Mouse (Mus musculus): Measurements from ENCODE around the gene Rora. TPM values are rescaled to one million over a fixed set of nuclear protein-coding genes. Genes with fewer than 3 reads are reported as not detected.

Rora gene
- total RNA-seq, 2 experiments from 2014 or later, result 54.8 to 56.1 TPM

DNA sequence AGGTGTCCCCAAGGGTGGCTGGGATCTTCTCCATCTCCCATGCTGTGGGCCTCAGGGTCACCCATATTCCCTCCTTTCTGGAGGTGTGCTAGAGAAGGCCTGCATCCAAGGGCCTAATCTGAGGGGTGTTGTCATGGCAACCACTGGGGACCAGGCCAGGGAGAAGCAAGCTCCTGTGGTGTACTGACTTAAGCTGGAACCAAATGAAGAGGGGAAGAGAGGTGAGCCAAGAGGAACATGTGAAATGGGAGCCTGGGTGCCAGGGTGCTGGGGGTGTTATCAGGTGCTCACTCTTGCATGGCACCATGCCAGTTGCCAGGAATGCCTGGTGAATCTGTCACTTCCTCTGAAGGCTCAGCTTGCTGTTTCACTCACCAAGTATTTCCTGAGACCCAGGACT is 166.9 kb downstream of the Rora start:
- DNase-seq, result no peak

DNA sequence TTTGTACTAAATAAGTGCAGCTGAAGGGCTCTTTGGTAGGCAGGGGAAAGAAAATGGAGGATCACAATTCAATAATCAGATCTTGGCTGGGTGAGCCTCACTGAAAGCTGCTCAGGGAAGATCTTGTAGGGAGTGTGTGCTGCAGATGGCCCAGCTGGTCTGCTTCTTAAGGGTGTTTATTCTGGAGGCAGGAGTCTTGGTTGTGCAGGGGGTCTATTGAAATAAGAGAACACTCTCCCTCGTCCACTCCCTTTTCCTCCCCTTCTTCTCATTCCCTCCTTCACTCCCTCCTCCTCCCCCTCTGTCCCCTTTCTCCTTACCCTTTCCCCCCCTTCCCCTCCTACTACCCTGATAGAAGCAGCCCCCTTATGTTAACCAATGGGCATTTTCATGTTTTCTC is 167.8 kb downstream of the Rora start:
- no peak for DNase-seq

DNA sequence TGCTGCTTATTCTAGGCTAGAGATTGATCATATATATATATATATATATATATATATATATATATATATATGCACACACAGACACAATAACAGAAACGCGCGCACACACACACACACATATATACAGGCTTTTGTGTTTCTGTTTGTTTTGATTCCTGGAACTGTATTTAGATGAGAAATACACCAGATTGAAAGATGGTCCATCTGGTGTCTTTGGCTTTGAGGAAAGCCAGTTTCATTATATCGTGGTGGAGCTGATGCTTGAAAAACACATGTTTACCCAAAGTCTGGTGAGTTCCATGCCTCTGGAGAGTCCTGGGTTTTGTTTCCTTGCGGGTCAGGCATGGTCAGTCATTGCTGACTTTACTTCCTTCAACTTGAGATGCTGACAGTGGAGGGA is 169.7 kb downstream of the Rora start:
- no peak for DNase-seq

GRCm38 (mm10) chr9:68825107-68825506 is 171.5 kb downstream of the Rora start:
- DNase-seq, result no peak

DNA sequence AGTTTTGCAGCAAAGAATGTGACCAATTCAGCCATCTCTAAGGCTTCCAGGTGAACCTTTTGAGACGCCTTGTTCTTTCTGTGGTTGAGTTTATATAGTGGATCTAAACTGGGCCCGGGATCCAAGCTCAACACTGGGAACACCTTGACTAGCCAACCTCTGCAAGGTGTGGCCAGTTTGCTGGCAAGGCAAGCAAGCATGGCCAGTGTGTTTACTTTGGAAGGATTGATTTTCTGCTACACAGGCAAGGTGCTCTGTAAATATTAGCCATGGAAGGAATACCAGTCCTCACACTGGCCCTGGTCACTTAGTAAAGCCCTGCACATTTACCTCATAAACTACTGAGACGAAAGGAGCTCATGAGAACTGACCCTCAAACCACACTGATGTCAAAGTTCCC is 172.3 kb downstream of the Rora start:
- no peak for DNase-seq

DNA sequence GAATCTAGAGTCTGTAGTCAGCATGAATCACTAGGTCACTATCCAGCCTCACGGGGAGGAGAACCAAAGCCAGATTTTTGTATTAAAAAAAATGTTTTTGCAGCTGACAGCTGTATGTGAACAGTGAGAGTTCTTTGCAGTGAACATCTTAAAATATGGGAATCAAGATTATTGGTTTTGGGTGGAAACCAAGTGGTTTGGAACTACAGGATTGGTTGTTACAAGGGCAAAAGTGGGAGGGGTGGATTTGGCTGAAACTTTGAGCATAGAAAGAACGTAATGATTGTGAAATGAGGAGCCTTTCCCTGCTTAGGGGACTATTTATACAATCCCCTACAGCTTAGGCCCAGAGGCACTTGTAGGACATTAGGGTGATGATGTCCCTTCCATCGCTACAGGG is 173.9 kb downstream of the Rora start:
- no peak for DNase-seq

- no peak for DNase-seq
These were observed 176.3 kb downstream of the Rora start for GRCm38 (mm10) chr9:68829903-68830302.

DNA sequence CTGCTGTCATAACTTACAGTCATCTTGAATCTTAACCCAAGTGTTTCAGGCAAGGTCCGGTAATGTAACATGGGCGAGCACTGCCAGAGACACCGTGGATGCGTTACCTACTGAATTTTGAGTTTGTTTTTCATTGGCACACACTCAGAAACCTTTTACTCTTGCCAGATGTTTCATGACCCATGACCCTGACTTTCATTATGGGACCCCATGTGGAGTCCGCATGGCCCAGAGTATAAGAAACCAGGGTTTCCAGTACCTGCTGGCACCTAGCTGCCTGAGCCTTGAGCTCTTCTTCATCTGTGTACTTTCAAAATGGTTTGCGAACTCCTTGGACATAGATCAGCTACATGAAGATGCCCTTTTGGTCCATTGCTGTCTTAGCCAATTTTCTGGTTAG is 179.7 kb downstream of the Rora start:
- DNase-seq, result no peak

DNA sequence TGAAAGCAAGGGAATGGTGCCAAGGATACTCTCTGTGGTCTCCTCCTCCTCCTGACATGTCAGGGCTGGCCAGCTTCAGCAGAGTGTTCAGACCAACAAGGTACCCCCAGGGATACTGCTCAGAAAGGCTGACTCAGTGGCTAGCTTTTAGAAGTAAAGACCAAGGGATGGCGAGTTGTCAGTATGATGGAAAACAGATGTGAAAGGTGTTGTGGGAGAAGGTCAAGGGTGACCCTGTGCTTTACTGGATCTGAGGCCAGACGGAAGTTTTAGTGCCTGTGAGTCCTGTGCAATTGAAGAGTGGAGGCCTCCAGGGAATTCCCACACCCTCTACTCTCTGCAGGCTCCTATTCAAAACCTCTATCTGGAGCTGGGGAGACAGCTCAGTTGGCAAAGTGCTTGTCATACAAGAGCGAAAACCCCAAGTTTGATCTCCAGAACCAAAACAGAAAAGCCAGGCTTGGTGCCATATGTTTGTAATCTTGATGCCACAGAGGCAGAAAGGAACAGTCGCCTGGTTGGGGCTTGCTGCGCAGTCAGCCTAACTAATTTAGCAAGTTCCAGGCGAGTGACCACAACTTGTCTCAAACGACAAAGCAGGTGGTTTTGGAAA is 181.6 kb downstream of the Rora start:
- DNase-seq, result no peak

- peak; percentile 39 for DNase-seq
These were observed 188.7 kb downstream of the Rora start for GRCm38 (mm10) chr9:68842134-68842892.

DNA sequence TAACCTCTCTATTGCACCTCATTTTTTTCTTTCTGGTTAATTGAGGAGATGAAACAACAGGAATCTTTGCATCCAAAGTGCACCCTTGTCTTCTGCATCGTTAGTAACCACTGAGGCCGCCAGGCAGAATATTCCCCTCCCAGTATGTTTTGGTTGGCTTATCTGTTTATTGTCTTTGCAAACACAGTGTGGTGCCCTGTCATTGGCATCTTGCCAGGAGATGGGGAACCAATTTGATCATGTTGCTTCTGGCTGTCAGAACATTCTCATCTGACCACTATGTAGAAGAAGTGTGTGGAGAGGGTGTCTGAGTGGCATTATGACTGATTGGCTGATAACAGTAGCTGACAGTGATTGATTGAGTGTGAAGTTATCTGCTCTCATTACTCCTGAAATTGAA is 192.0 kb downstream of the Rora start:
- no peak for DNase-seq

- no peak for DNase-seq
These were observed 196.7 kb downstream of the Rora start for GRCm38 (mm10) chr9:68850321-68850720.

GRCm38 (mm10) chr9:68852201-68852600 is 198.6 kb downstream of the Rora start:
- no peak for DNase-seq

DNA sequence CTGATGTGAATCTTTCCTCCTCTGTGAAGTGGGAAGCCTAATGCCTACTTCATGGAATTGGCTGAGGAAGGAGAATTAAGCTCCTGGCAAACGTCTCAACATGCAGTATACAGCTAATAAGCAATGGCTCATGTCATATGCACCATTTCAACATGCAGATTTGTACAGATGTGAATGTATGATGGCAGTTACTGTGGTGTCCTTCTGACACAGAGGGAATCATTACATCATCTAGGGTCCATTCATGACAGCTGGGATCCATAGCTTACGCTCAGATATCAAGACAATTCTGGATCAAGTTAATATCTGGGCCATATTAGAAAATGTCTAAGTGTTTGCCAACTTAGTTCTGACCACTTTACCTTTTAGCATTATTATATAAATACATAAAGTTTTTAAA is 199.3 kb downstream of the Rora start:
- no peak for DNase-seq

- no peak for DNase-seq
These were observed 205.9 kb downstream of the Rora start for GRCm38 (mm10) chr9:68859500-68859899.

GRCm38 (mm10) chr9:68866317-68866716 is 212.7 kb downstream of the Rora start:
- DNase-seq, result no peak

DNA sequence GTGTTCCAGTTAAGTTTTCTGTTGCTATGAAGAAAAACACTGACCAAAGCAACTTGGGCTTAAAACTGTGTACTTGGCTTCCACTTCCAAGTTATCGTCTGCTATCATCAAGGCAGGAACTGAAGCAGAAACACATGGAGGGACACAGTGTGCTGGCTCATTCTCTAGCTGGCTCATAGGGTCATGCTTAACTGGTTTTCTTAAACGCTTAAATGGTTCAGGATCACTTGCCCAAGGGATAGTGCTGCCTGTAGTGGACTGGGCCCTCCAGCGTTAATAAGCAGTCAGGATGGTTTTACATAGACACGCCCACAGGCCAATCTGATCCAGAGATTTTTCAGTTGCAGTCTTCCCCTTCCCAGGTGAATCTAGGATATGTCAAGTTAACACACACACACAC is 220.3 kb downstream of the Rora start:
- no peak for DNase-seq

- DNase-seq, result no peak
These were observed 221.0 kb downstream of the Rora start for GRCm38 (mm10) chr9:68874544-68874943.

DNA sequence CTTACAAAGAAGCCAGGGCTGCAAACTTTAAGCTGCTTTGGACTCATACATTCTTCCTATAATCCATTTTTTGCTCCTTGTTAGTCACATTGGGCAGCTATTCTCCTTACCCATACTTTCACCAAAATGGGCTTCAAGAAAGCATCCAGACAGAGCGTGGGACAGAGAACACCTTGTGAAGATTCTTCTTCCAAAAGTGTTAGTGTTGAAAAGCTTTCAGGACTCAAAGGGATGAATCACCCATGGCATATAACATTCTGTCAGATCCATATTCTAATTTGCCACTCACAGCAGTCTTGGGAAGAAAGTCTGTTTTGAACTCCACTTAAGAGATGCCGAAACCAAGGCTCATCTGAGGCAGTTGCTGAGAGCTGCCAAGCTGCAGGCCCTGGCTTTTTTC is 222.2 kb downstream of the Rora start:
- no peak for DNase-seq

DNA sequence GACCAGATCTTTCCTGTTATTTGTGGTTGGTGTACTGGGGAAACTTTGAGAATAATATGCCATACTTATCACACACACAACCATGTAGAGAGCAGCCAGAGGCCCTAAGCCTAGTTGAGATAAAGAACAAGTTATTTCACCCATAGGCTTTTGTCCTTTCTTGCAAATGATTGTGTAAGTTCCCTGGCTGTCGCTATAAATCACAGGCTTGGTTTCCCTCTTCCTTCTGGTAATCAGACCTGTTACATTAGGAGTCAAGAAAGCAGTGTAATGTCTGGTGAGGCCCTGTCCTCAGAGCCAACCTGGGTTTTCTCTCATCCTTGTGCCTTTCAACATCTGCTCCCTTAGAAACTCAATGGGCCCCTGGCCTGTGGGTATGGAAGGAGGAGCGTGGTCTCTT is 222.7 kb downstream of the Rora start:
- DNase-seq, result no peak

DNA sequence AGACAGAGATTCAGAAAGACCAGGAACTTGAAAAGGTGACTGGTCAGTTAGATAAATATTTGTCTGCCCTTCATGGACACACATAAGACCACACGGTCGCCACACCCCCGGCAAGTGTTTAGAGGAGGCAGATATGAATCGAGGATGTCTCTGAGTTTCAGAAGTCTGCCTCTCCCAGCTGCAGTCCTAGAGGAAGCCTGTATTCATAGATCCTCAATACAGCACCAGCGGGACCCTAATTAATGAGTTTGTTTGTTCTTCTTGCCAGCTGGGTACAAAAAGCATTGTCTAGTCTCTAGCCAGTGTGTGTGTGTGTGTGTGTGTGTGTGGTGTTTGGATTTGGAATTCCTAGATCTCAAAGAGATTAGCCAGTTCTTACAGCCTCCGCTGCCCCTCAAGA is 228.3 kb downstream of the Rora start:
- DNase-seq, result no peak

DNA sequence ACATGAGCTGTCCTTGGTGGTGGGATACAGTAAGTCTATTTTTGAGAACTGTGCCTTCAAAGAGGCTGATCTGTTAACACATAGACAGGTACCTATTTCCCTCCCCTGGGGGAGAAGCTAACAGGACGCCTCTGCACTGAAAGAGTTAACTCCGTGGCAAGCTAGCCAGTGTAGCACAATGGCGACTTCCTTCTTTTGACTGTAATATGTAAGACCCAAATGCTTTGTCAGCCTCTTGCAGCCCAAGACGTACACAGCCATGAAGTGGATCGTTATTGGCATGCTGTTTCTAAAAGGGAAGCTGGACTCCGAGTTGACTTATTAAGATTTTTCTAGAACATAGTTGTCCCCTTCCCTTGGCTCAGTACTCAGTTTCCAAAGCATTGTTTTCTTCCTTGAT is 229.4 kb downstream of the Rora start:
- DNase-seq, result no peak

GRCm38 (mm10) chr9:68883687-68884086 is 230.1 kb downstream of the Rora start:
- DNase-seq, result no peak

DNA sequence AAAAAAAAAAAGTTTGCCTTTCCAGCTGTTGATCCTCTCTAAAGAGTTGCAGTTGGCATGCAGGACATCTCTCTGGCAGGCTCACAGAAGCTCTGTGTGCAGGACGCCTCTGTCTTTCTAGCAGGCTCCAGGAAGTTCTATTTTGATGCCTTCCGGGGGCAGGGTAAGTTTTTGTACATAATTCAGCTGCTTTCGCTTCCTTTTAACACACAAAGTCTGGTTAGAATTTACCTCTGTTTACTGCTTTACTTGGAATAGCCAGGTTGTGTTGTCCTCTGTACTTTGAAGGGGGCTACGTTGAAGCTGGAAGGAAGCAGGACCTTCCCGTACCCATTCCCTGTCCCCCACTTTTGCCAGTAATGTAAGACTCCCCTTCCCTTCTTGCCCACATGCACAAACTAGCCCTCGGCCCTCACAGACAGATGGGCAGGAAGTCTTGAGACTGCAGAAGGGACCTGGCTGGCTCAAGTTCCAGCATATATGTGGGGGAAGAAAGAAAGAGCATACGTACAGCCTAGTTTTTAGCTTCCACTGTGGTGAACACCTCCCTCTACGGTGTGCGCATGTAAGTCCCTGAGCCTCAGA is 231.0 kb downstream of the Rora start:
- peak; percentile 42 for DNase-seq
